Mouse (Mus musculus) thymus, adult 2 months (tissue): ENCODE data around the gene Tti1.

Experiments
- CTCF ChIP-seq: fragments of 200-500 bp; IDR thresholded peaks from 2 replicates; pipeline ENCODE4 v1.5.1; 2012; ENCODE audit warnings: mild to moderate bottlenecking, control low read depth, low read length, moderate library complexity, borderline replicate concordance; ENCODE audit not compliant: control insufficient read depth, poor library complexity, insufficient read depth; ENCODE audit errors: extremely low read depth
- POLR2A ChIP-seq: fragments of 200-500 bp; IDR thresholded peaks from 2 replicates; pipeline ENCODE4 v1.6.1; 2012; ENCODE audit warnings: mild to moderate bottlenecking, low read length, control low read depth, moderate library complexity; ENCODE audit not compliant: control insufficient read depth, poor library complexity, insufficient read depth; ENCODE audit errors: extremely low read depth

- no peak for TF ChIP-seq CTCF
- no peak for TF ChIP-seq POLR2A
These were observed 92.6 kb downstream of the Tti1 start for GRCm38 (mm10) chr2:157935444-157936171.
